In the genomic region with DNA sequence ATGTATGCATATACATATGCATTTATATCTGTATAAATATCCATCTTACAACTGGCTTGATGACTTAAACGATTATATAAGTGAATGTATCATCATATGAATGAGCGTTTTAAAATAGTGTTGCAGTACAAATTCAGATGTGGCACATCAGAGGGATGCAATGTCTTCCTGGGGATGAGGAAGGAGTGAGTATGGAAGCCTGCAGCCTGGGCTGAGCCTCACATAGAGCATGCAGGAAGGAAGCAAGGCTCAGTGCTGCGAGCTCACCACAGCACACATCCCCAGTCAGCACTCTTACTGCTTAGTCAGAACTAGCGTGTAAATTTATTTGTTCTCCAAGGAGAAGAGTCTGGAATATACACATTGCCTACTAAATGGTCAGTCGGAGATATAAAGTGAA, we compare ENCODE assay signal across 15 mouse cellular contexts. TPM values are rescaled to one million over a fixed set of nuclear protein-coding genes. Genes with fewer than 3 reads are reported as not detected.
"Had no signal": no experiment of that assay in that cellular context is flagged by ENCODE, and none has a peak within 500 bp of the region (broad histone marks: within the 10 kb centered on the region; RNA-seq: fewer than 3 reads in every experiment).

No protein-coding gene starts in this region.

- ATAC-seq: midbrain, embryonic 16.5 days had no signal

- DNase-seq: lung, adult 18-20 months; lung, embryonic 14.5 days; lung, postnatal 10 days; lung, postnatal 4 days; midbrain, embryonic 14.5 days; retina, postnatal 1 day; right cerebral cortex, adult 18-20 months; right cerebral cortex, postnatal 14 days; right cerebral cortex, postnatal 4 days; spleen, adult 18-20 months; thymus, adult 18-20 months; thymus, postnatal 14 days; thymus, postnatal 36 days had no signal

RNA-seq across cellular contexts. Expression of gene Frem2, which starts 27.2 kb away (rescaled TPM):
- total RNA-seq: megakaryocyte-erythroid progenitor cell, adult 5-6 weeks had no signal
